Mouse (Mus musculus) G1E-ER4 (cell line): ENCODE results near the gene Smg5. TPM values are rescaled to one million over a fixed set of nuclear protein-coding genes. Genes with fewer than 3 reads are reported as not detected.

Experiments
- GATA1 ChIP-seq: IDR thresholded peaks from one replicate; pipeline ENCODE4 v1.8.0; 2012; ENCODE audit warnings: low read length, inconsistent platforms
- polyA plus RNA-seq: library from polyadenylated mRNA; stranded (reverse); fragments of >175 nt; gene quantifications from 2 replicates; pipeline ENCODE4 v1.2.3, GENCODE M21; 2012

The Smg5 gene
- polyA plus RNA-seq, 1 experiment = 48.6 TPM

- no peak for TF ChIP-seq GATA1
Observed at GRCm38 (mm10) chr3:88395288-88395687, 59.2 kb downstream of the Smg5 start.

DNA sequence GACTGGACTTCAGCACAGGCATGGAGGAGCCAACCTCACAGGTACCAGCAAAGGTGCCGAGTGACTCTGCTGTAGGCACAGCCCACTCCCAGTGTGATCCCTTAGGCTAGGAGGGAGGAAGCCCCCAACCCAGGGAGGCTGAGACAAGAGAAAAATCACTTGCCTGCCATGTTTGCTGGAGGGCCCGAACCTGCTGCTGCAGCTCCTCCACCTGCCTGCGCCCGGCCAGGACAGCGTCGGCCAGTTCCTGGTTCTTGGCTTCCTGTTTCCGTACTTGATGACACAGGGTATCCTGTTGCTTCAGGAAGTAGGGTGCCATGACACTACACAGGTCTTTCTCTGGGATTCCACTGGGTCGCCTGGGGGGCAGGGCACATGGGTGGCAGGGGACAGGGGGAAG, 59.7 kb downstream of the Smg5 start:
- no peak for TF ChIP-seq GATA1

- TF ChIP-seq GATA1 = no peak
Observed at GRCm38 (mm10) chr3:88398666-88399065, 62.6 kb downstream of the Smg5 start.

DNA sequence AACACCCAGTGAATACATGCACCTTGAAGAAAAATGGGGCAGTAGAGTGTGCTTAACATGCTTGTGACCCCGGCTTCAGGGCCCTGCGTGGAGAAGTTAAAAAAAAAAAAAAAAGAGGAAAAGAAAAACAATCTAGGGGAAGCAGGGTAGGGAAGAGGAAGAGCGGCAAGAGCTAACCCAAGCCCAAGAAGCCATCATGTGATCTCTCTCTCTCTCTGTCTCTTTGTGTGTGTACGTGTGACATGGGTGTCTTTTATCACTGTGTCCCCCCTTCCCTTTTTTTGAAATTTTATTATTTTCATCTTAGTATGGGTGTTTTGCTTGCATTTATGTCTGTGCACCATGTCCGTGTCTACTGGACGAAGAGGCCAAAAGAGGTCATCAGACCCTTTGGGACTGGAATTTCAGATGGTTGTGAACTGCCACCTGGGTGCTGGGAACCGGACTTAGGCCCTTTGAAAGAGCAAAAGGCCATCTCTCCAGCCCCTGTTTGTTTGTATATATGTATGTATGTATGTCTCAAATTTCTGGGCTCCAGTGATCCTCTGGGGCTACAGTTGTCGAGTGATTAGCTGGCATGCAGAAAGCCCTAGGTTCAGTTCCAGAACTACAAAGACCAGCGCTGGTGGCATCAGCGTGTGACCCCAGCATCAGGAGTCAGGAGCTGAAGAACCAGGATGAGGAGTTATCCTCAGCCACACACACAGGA, 67.6 kb downstream of the Smg5 start:
- TF ChIP-seq GATA1 = no peak

GRCm38 (mm10) chr3:88407090-88407489, 71.0 kb downstream of the Smg5 start:
- no peak for TF ChIP-seq GATA1

GRCm38 (mm10) chr3:88407529-88407928, 71.5 kb downstream of the Smg5 start:
- TF ChIP-seq GATA1 = no peak

DNA sequence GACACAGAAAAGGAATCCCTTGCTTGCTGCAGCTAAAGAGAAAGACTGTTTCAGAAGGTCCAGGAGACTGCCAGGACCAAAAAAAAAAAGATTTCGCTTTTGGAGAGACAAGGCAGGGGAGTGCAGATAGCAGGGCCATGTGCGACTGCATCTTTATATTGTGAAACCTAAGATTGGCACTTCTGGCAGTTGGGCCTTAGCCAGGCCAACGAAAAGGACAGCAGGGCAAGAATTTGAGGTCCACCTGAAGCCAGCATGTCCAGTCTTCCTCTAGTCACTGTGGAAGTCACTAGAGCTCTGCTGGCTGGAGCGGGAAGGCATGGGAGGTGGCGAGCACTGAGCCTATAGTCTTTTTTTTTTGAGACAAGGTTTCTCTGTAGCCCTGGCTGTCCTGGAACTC, 72.9 kb downstream of the Smg5 start:
- TF ChIP-seq GATA1 = no peak

DNA sequence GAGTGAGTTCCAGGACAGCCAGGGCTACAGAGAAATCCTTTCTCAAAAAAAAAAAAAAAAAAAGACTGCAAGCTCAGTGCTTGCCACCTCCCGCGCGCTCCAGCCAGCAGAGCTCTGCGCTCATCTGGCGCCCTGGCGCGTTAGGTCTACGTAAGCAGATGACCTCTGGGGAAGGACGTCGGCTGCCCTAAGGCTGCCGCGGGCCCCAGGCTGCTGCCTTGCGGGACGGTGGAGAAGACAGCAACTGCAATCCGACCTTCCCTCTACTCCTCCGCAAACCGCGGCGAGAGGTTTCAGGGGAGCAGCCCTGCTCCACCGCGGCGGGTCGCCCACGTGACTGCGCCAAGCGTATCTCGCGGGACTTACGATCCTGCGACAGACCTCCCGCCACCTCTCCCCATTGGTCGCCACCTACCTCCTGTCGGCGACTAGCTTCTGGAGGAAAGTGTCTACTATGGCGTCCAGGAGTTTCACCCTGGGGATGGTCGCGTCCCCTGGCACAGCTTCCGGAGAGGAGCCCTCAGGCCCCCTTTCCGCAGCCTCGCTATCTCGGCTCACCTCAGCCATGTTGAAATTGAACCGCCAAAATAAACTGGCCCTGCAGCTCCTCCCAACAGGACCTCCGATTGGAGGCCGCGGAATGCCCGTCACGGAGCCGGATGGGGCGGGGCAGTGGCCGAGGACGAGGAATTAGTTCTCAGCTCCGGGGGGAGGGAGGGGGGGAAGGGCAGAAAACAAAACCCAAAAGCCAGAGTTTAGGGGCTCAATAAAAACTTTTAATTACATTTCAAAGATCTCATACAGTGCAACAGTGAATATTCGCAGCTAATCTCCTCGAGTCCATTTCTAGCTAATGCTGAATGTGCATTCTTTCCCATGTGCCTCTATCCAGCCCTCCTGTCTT, 73.9 kb downstream of the Smg5 start, which contains the start of gene Pmf1:
Gene Pmf1, minus strand, starts transcription at position 591 of the 904 bp plus-strand sequence.
- no peak for TF ChIP-seq GATA1

DNA sequence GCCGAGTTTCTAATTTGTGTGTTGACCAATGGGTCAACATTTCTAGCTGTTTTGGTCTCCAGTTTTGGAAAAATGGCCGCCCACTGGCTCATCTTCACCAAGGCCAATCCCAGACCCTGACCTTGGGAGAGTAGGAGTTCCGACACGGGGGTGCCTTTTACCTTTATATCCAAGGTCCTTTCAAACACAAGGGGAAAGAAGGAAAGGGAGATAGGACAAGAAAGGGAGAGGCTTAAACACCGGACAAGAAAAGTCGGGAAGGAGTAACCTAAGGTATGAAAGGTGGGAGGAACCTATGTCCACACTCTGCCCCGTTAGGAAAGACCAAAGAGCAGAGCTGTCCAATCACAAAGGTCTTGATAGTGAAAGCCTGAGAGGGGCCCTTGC, 74.6 kb downstream of the Smg5 start:
- no peak for TF ChIP-seq GATA1

DNA sequence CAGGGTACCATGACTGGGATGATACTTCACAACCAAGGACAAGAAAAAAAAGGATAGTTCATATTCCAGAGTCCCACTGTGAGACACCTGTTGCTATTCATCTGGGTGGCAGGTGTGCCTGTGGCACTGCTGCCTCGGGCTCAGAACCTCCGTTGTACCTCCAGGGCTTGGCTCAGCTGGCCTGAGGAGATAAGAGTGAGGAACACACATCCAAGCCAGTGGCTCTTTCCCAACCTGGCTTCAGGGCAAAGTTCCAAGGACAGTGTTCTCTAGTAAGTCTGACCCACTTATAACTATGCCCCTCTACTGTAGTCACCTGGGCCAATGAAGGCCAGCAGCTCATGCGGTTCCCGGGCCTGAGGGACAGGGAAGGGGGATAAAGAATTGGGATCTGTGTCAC, 75.6 kb downstream of the Smg5 start:
- no peak for TF ChIP-seq GATA1

Other genes with a start within 250 kb of the Smg5 start
- 164 and 168 TPM in 2 replicates for gene Mef2d, start 193.9 kb upstream of the Smg5 start, polyA plus RNA-seq
- gene Rhbg, start 81.6 kb upstream of the Smg5 start, polyA plus RNA-seq = not detected in 2 replicates
- gene Gm38392, start 49.0 kb upstream of the Smg5 start, polyA plus RNA-seq = not detected in 2 replicates
- gene Tsacc, start 39.3 kb upstream of the Smg5 start, polyA plus RNA-seq = 0.52 and 1.1 TPM in 2 replicates
- gene Cct3, start 39.1 kb upstream of the Smg5 start, polyA plus RNA-seq = 13.4 and 13.6 TPM in 2 replicates
- 18.7 and 56.8 TPM in 2 replicates for gene Glmp, start 11.2 kb upstream of the Smg5 start, polyA plus RNA-seq
- gene Tmem79, start 112 bp upstream of the Smg5 start, polyA plus RNA-seq = 1.2 and 3.4 TPM in 2 replicates
- not detected in 2 replicates for gene Paqr6, start 28.3 kb downstream of the Smg5 start, polyA plus RNA-seq
- gene Bglap3, start 36.5 kb downstream of the Smg5 start, polyA plus RNA-seq = not detected in 2 replicates
- gene Bglap2, start 42.4 kb downstream of the Smg5 start, polyA plus RNA-seq = not detected in 2 replicates
- 0.30 and 0.36 TPM in 2 replicates for gene Bglap, start 48.2 kb downstream of the Smg5 start, polyA plus RNA-seq
- 275 and 327 TPM in 2 replicates for gene Pmf1, start 74.1 kb downstream of the Smg5 start, polyA plus RNA-seq
- 8.1 and 17.5 TPM in 2 replicates for gene Slc25a44, start 88.9 kb downstream of the Smg5 start, polyA plus RNA-seq
- 5.2 and 7.4 TPM in 2 replicates for gene Sema4a, start 124.9 kb downstream of the Smg5 start, polyA plus RNA-seq
- gene Lmna, start 173.7 kb downstream of the Smg5 start, polyA plus RNA-seq = 352 and 421 TPM in 2 replicates
- 9.2 and 9.9 TPM in 2 replicates for gene Mex3a, start 196.1 kb downstream of the Smg5 start, polyA plus RNA-seq
- gene Rab25, start 212.0 kb downstream of the Smg5 start, polyA plus RNA-seq = 0.16 and 0.41 TPM in 2 replicates
- 123 and 166 TPM in 2 replicates for gene Lamtor2, start 216.8 kb downstream of the Smg5 start, polyA plus RNA-seq
- gene Ubqln4, start 217.5 kb downstream of the Smg5 start, polyA plus RNA-seq = 94.4 and 111 TPM in 2 replicates
- gene Ssr2, start 239.6 kb downstream of the Smg5 start, polyA plus RNA-seq = 79.2 and 381 TPM in 2 replicates